In genomic region chr19:47188515-47189128, GRCm38 (mm10) we compare ENCODE assay signal across 10 mouse cellular contexts. TPM values are rescaled to one million over a fixed set of nuclear protein-coding genes. Genes with fewer than 3 reads are reported as not detected.
DNase-seq lines count a peak whose midpoint lies in the region; ATAC-seq lines count a peak whose summit lies in the region.
"Had no signal": no experiment of that assay in that cellular context is flagged by ENCODE, and none has a peak within 500 bp of the region (broad histone marks: within the 10 kb centered on the region; RNA-seq: fewer than 3 reads in every experiment).

No protein-coding gene starts in this region.

- no peaks in the 10 kb centered on the region for H3K36me3 ChIP-seq in hindbrain, embryonic 12.5 days

- ATAC-seq in hindbrain, embryonic 12.5 days (ENCODE audit: low FRiP score), result peak; percentile 90

- WGBS in hindbrain, embryonic 12.5 days, result 70% methylated on average over 11 of the region's 11 CpGs

- H3K9me3 ChIP-seq in hindbrain, embryonic 12.5 days (replicated peaks), result no peaks in the 10 kb centered on the region

- peak overlapping the region; percentile 46; the same call in 1 of the 2 replicates for H3K27ac ChIP-seq in hindbrain, embryonic 12.5 days
- H3K27ac ChIP-seq: gastrocnemius, adult 2 months had no signal

- H3K4me2 ChIP-seq in hindbrain, embryonic 12.5 days (replicated peaks), result no peak overlapping the region

- H3K27me3 ChIP-seq in hindbrain, embryonic 12.5 days, result no peaks in the 10 kb centered on the region

- H3K4me3 ChIP-seq in hindbrain, embryonic 12.5 days, result no peak overlapping the region
- H3K4me3 ChIP-seq: gastrocnemius, adult 2 months had no signal

- intact Hi-C loops in left cerebral cortex, postnatal 4 days (cut with DNase I), result no loop called here
- intact Hi-C loops in left cerebral cortex, postnatal 10 days (cut with DNase I), result no loop called here

- peaks cover 19% of the 10 kb centered on the region for H3K4me1 ChIP-seq in hindbrain, embryonic 12.5 days

- DNase-seq in left cerebral cortex, postnatal 4 days, result peak; percentile 89
- DNase-seq in left cerebral cortex, postnatal 10 days (ENCODE audit: extremely low spot score in 1 of 2, low spot score in 2 of 2), result no peak
- DNase-seq in cerebellum, postnatal 36 days, result peak; percentile 63 to 75
- peak; percentile 86 for DNase-seq in retina, postnatal 1 day
- DNase-seq in gastrocnemius, adult 8-10 months (ENCODE audit: low spot score in 2 of 2), result no peak
- no peak for DNase-seq in gastrocnemius, postnatal 4 days (ENCODE audit: low spot score in 2 of 2)
- DNase-seq: gastrocnemius, adult 2 months had no signal

- no peak overlapping the region for H3K9ac ChIP-seq in hindbrain, embryonic 12.5 days

RNA-seq across cellular contexts. Expression of gene Neurl1a, which starts 10.0 kb away (rescaled TPM):
- 10 to 100 TPM; 42.6 to 54.8 TPM for total RNA-seq in left cerebral cortex, postnatal 4 days (2021)
- 100 to 1,000 TPM; 107 to 111 TPM for total RNA-seq in left cerebral cortex, postnatal 10 days (2021)
- polyA plus RNA-seq in hindbrain, embryonic 12.5 days (2016; fragmentation: Nextera tagmentation; extraction: Ambion mirVana), result 7.4 and 7.9 TPM in 2 replicates
- 100 to 1,000 TPM; 127 to 155 (median 146) TPM for total RNA-seq in gastrocnemius, adult 8-10 months (2022)
- total RNA-seq in gastrocnemius, postnatal 4 days (2021), result 10 to 100 TPM; 30.8 to 33.0 TPM

RNA-seq across cellular contexts. Expression of gene Calhm3, which starts 31.1 kb away (rescaled TPM):
- not detected for total RNA-seq in left cerebral cortex, postnatal 4 days (2021)
- total RNA-seq in left cerebral cortex, postnatal 10 days (2021), result not detected
- polyA plus RNA-seq in hindbrain, embryonic 12.5 days (2016; fragmentation: Nextera tagmentation; extraction: Ambion mirVana), result not detected in 2 replicates
- total RNA-seq in gastrocnemius, adult 8-10 months (2022), result not detected
- not detected for total RNA-seq in gastrocnemius, postnatal 4 days (2021)
- total RNA-seq: gastrocnemius, adult 2 months; left cerebral cortex, adult 18-20 months had no signal

RNA-seq across cellular contexts. Expression of gene Calhm1, which starts 44.6 kb away (rescaled TPM):
- total RNA-seq in left cerebral cortex, postnatal 4 days (2021), result not detected
- total RNA-seq in left cerebral cortex, postnatal 10 days (2021), result not detected
- not detected in 2 replicates for polyA plus RNA-seq in hindbrain, embryonic 12.5 days (2016; fragmentation: Nextera tagmentation; extraction: Ambion mirVana)
- not detected for total RNA-seq in gastrocnemius, adult 8-10 months (2022)
- not detected for total RNA-seq in gastrocnemius, postnatal 4 days (2021)
- total RNA-seq: gastrocnemius, adult 2 months; left cerebral cortex, adult 18-20 months had no signal
- polyA plus RNA-seq: small intestine, adult 2 months had no signal

RNA-seq across cellular contexts. Expression of gene Calhm2, which starts 50.5 kb away (rescaled TPM):
- total RNA-seq in left cerebral cortex, postnatal 4 days (2021), result 1 to 10 TPM; 1.2 to 2.2 TPM
- 1 to 10 TPM; 3.0 to 4.3 TPM for total RNA-seq in left cerebral cortex, postnatal 10 days (2021)
- 2.2 and 2.6 TPM in 2 replicates for polyA plus RNA-seq in hindbrain, embryonic 12.5 days (2016; fragmentation: Nextera tagmentation; extraction: Ambion mirVana)
- total RNA-seq in gastrocnemius, adult 8-10 months (2022), result 1 to 10 TPM in 3 of 4 experiments, under 1 TPM in 1; 0.70 to 1.3 (median 1.1) TPM
- 1 to 10 TPM; 5.6 to 6.1 TPM for total RNA-seq in gastrocnemius, postnatal 4 days (2021)

Comparison
In these comparisons a context has a peak if more than half of its experiments do, and no peak if none do; other contexts are left out.
1. DNase-seq: peak in left cerebral cortex, postnatal 4 days (single experiment), cerebellum, postnatal 36 days (2 of 2) and retina, postnatal 1 day (single experiment); none in left cerebral cortex, postnatal 10 days (0 of 2), gastrocnemius, adult 8-10 months (0 of 2) and gastrocnemius, postnatal 4 days (0 of 2).